Mouse (Mus musculus) R1 (cell line): ENCODE results near the gene Cyp2d10.
"Not testable (repeated sequence)": the region's sequence is repeated elsewhere in the genome, so short reads cannot be mapped to it uniquely, and the experiment has no call there.

Source experiments
- DNase-seq: peaks from one replicate; pipeline ENCODE4 v3.0.0-alpha.2; 2018; ENCODE audit warnings: low read depth, low spot score

Gene Cyp2d10

GRCm38 (mm10) chr15:82406981-82407380 is at the start of gene Cyp2d10:
Gene Cyp2d10 (minus strand): TSS chr15:82407195.
- DNase-seq, result no peak

- DNase-seq, result not testable (repeated sequence)
These were observed 49.2 kb upstream of the Cyp2d10 start for GRCm38 (mm10) chr15:82456086-82456790.

GRCm38 (mm10) chr15:82453501-82453900 is 46.5 kb upstream of the Cyp2d10 start:
- DNase-seq, result not testable (repeated sequence)

GRCm38 (mm10) chr15:82452133-82452532 is 45.1 kb upstream of the Cyp2d10 start:
- DNase-seq, result not testable (repeated sequence)

- not testable (repeated sequence) for DNase-seq
These were observed 43.0 kb upstream of the Cyp2d10 start for GRCm38 (mm10) chr15:82450045-82450444.

GRCm38 (mm10) chr15:82445196-82445595 is 38.2 kb upstream of the Cyp2d10 start:
- DNase-seq, result no peak

- no peak for DNase-seq
These were observed 36.7 kb upstream of the Cyp2d10 start for GRCm38 (mm10) chr15:82443658-82444057.

- DNase-seq, result no peak
These were observed 31.1 kb upstream of the Cyp2d10 start for GRCm38 (mm10) chr15:82437975-82438617.

GRCm38 (mm10) chr15:82435606-82436005 is 28.6 kb upstream of the Cyp2d10 start:
- DNase-seq, result no peak

GRCm38 (mm10) chr15:82435011-82435410 is 28.0 kb upstream of the Cyp2d10 start:
- DNase-seq, result no peak

GRCm38 (mm10) chr15:82434541-82434940 is 27.5 kb upstream of the Cyp2d10 start:
- no peak for DNase-seq

GRCm38 (mm10) chr15:82433621-82434020 is 26.6 kb upstream of the Cyp2d10 start:
- DNase-seq, result no peak

GRCm38 (mm10) chr15:82433137-82433536 is 26.1 kb upstream of the Cyp2d10 start, which contains the start of gene Cyp2d9:
Gene Cyp2d9 (plus strand): TSS chr15:82433437.
- no peak for DNase-seq

GRCm38 (mm10) chr15:82423471-82423870 is 16.5 kb upstream of the Cyp2d10 start:
- no peak for DNase-seq

- no peak for DNase-seq
These were observed 15.9 kb upstream of the Cyp2d10 start for GRCm38 (mm10) chr15:82422935-82423334.

GRCm38 (mm10) chr15:82418616-82419015 is 11.6 kb upstream of the Cyp2d10 start:
- DNase-seq, result no peak

- peak; percentile 59 for DNase-seq
These were observed 10.1 kb upstream of the Cyp2d10 start for GRCm38 (mm10) chr15:82416797-82417789.

- DNase-seq, result no peak
These were observed 541 bp upstream of the Cyp2d10 start for GRCm38 (mm10) chr15:82407536-82407935.

GRCm38 (mm10) chr15:82404163-82404562 is 2.8 kb downstream of the Cyp2d10 start:
- DNase-seq, result no peak

- no peak for DNase-seq
These were observed 3.4 kb downstream of the Cyp2d10 start for GRCm38 (mm10) chr15:82403606-82404005.

GRCm38 (mm10) chr15:82402741-82403140 is 4.3 kb downstream of the Cyp2d10 start:
- DNase-seq, result no peak

GRCm38 (mm10) chr15:82402106-82402505 is 4.9 kb downstream of the Cyp2d10 start:
- no peak for DNase-seq
